Mouse (Mus musculus) CD4-positive, CD25-positive, alpha-beta regulatory T cell, adult 4 months (primary cell): Measurements from ENCODE around the gene 4930524B15Rik. TPM values are rescaled to one million over a fixed set of nuclear protein-coding genes. Genes with fewer than 3 reads are reported as not detected.
"Not testable (repeated sequence)": the region's sequence is repeated elsewhere in the genome, so short reads cannot be mapped to it uniquely, and the experiment has no call there.

ENCODE experiments used
- ATAC-seq: one replicate; pipeline ENCODE4 v1.8.0; 2017
- polyA plus RNA-seq, 2 experiments: library from polyadenylated mRNA; unstranded; fragments of 100-300 nt; shearing (Covaris generic); gene quantifications; one replicate each; pipeline ENCODE4 v1.2.1; 2017

4930524B15Rik gene
- polyA plus RNA-seq, 2 experiments from 2014 or later, result not detected

- no peak for ATAC-seq
Measured at GRCm38 (mm10) chr11:31984786-31985185, 19.4 kb downstream of the 4930524B15Rik start.

DNA sequence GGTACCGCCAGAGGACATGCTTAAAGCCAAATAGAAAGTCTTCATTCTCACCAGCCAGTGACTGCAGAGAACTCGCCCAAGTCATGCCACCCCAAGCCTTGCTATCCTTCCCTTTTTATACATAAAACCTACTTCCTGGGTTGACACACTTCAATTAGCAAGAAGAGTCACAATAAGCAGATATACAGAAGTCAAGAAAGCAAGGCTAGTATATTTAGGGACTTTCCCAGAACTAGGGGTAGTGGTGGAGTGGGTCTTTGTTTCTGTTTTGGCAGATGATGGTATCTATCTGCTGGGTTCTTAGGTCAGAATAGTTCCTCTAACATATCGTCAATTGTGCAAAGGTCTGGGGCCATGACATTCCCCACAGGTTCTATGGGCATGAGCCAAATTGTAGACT is 27.1 kb downstream of the 4930524B15Rik start:
- ATAC-seq, result peak; percentile 92

GRCm38 (mm10) chr11:31999716-32000115 is 34.3 kb downstream of the 4930524B15Rik start:
- ATAC-seq, result peak; percentile 65

GRCm38 (mm10) chr11:32000281-32000680 is 34.9 kb downstream of the 4930524B15Rik start, which contains the start of gene Nsg2:
Nsg2 (plus strand) TSS chr11:32000463.
- ATAC-seq, result peak; percentile 90

DNA sequence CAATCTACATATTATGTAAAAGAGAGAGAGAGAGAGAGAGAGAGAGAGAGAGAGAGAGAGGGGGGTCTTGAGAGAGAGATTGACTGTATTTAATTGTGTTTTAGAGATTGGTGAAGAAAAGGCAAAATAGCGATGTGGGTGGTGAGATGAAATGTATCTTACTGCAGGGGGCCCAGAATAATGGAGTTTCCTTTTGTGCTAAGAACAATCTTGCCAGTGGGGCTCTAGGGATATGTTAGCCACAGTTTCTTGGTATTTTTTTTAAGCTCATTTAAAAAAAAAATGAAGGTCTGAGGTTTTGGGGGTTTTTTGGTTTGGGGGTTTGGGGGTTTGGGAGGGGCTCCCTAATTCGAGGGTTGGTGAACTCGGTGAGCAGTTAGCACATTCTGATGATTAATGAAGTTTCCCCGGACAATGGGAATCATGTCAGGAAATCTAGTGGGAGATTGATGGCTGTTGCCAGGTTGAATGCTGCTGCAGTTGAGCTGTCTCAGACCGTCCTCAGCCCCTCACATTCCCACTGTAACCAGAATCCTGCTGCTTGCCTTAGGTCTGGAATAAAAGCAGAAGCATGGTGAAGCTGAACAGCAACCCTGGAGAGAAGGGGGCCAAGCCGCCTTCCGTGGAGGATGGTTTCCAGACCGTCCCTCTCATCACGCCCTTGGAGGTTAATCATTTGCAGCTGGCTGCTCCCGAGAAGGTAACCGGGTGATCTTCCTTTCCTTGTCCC is 36.0 kb downstream of the 4930524B15Rik start:
- no peak for ATAC-seq

DNA sequence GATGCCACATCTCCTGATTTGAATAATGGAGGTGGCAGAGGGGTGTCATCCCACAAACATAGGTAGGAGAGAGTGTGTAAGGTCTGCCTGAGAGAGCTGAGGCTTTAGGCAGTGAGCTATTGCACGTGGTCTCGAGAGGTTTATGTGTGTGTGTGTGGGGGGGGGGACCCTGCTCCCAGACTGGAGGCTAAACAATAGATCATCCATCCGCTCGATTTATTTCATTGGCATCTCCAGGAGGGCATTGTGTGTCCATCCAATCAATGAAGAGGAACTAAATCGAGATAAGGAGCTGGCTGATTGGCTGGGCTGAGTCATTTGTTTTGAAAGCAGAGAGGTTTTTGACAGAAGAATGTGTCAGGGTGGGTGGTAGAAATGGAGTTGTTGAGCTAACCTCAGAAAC is 37.3 kb downstream of the 4930524B15Rik start:
- peak; percentile 12 for ATAC-seq

GRCm38 (mm10) chr11:32008049-32008448 is 42.7 kb downstream of the 4930524B15Rik start:
- ATAC-seq, result not testable (repeated sequence)

DNA sequence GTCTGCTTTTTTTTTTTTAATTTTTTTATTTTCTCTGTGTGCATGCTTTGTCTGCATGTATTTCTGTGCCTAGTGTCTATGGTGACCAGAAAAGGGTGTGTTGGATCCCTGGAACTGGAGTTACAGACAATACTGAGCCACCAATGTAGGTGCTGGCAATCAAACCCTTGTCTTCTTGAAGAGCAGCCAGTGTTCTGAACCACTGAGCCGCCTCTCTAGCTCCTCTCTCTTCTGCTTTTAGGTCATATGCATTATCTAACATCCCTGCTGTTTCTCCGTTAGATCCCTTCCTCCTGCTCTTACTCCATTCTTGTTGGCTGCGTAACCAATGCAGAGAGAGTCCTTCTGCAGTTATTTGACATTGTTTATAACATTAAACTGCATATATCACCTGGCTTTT is 43.5 kb downstream of the 4930524B15Rik start:
- ATAC-seq, result no peak

GRCm38 (mm10) chr11:32009961-32010662 is 44.7 kb downstream of the 4930524B15Rik start:
- ATAC-seq, result peak; percentile 7

GRCm38 (mm10) chr11:32010663-32010970 is 45.2 kb downstream of the 4930524B15Rik start:
- no peak for ATAC-seq

GRCm38 (mm10) chr11:32011867-32012603 is 46.6 kb downstream of the 4930524B15Rik start:
- ATAC-seq, result peak; percentile 73

GRCm38 (mm10) chr11:32013014-32013427 is 47.6 kb downstream of the 4930524B15Rik start:
- no peak for ATAC-seq

GRCm38 (mm10) chr11:32013561-32013960 is 48.2 kb downstream of the 4930524B15Rik start:
- no peak for ATAC-seq

DNA sequence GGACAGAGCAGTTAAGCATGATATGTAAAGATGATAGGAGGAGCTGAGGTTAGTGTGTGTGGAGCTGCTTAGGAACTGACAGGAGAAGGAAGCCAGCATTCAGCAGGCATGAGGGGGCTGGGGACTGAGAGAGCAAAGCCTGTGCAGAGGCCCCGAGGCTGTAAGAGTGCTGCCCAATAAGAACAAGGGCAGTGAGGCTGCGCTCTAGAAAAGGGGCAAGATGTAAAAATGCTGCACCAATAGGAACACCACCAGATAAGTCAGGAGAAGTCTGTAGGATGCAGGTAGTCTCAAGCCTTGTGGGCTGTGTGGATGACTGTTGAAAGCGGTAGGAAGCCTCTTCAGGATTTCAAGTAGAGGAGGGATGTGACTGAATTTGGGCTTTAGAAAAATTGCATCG is 52.8 kb downstream of the 4930524B15Rik start:
- ATAC-seq, result no peak

- peak; percentile 75 for ATAC-seq
Measured at GRCm38 (mm10) chr11:32020031-32020965, 54.9 kb downstream of the 4930524B15Rik start.

DNA sequence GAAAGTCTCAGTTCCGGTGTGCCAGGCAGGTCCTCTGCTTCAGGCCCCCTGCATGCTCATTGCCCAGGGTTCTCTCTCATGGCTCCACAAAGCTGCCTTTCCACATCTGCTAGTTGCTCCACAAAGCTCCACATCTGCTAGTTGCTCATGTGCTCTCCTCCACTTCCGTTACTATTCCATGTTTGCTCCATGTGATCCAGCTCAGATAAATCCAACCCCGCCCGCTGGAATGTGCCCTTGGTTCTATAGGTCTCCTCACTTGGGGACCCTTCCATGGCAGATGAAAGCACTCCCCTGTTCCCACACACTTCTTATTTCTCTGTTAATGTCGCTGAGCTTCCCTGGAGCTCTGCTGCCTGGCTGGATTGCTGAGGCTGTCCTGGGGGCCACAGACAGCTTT is 61.2 kb downstream of the 4930524B15Rik start:
- no peak for ATAC-seq

DNA sequence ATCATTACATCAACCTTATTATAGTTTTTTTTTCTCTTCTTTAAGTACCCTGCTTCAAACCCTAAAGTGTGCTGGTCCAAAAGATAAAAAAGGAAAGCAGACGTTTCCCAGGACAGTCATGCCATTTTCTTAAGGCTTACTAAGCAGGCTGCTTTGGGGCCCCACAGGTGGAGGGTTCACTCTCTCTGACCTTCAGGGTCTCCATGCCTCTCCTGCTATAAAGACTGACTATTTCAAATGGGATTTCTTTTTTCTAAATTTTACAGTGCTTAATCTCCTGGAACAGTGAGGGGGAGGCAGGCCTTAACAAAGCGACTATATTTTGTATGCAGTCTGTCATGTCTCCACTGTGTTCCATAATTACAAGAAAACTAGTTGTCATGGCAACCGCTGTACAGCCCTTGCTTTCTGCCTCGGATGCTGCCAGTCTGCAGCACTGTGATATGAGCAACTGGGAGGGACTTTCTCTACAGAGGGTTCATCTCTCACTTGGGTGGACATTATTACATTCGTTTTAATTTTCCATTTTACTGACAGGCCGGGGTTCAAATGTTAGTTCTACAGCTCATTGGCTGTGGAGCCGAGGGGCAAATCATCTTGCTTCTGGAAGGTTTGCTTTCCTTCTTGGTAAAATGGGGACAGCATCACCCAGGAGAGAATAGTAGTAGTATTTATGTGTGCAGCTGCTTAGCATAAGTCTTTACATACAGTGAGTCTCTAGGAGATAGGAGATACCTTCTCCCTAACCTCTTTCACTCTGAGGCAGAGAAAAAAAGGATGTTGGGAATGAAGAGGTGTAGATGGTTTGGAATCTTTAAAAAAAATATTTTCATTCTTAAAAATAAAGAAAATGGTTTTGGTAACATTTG is 62.3 kb downstream of the 4930524B15Rik start:
- peak; percentile 51 for ATAC-seq

GRCm38 (mm10) chr11:32028605-32029004 is 63.2 kb downstream of the 4930524B15Rik start:
- ATAC-seq, result no peak
